Mouse (Mus musculus) cerebral cortex, adult 2 months (tissue): ENCODE results near the gene Nek11.

ENCODE experiments used
- WGBS: fragments of 180-500 bp; shearing (Covaris S2); methylation state at CpG from one replicate; pipeline ENCODE4 v1.1.7; 2018; 5-methylcytosine and 5-hydroxymethylcytosine counted together

Gene Nek11

GRCm38 (mm10) chr9:105395218-105395627 lies at the start of gene Nek11, which contains the start of gene Aste1:
TSS of gene Nek11 (minus strand) at chr9:105395524.
TSS of gene Aste1 (plus strand) at chr9:105395392.
- under 1% methylated on average over 44 of the region's 44 CpGs for WGBS

DNA sequence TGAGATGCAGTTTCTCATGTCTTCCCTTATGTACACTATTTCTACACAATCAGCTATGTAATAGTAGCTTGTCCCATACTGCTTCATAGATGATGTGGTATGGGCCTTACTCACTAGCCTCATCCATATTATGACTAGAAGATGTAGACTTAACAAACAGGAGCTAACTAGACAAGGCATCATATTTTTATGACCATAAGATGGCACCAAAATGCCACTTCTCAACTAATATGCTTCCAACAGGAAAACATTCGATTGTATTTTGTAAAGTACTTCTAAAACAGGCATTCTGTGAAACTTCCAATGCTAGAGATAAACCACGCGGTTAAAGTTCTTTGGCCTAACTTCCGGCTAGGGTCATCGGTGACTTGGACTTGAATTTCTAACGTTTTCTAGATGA lies 13.2 kb upstream of the Nek11 start:
- WGBS = 82% methylated on average over 6 of the region's 6 CpGs

GRCm38 (mm10) chr9:105394720-105395119 lies 604 bp downstream of the Nek11 start:
- 21% methylated on average over 11 of the region's 11 CpGs for WGBS

DNA sequence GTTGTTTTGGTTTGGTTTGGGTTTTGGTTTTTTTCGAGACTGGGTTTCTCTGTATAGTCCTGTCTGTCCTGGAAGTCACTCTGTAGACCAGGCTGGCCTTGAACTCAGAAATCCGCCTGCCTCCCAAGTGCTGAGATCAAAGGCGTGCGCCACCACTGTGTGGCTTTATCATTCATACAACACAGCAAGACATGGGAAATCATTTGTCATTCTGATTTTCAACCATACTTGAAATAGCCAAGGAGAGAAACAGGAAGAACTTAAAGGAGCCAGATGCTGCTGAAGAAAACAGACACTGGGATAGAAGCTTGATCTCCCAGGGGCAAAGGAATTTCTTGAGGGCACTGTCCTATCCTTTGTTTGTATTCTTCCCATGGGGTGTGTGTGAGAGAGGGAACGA lies 4.7 kb downstream of the Nek11 start:
- WGBS = 77% methylated on average over 4 of the region's 5 CpGs

GRCm38 (mm10) chr9:105389289-105389688 lies 6.0 kb downstream of the Nek11 start:
- 4% methylated on average over 4 of the region's 4 CpGs for WGBS

- WGBS = 81% methylated on average over 5 of the region's 5 CpGs
Measured at GRCm38 (mm10) chr9:105387403-105387802, 7.9 kb downstream of the Nek11 start.

DNA sequence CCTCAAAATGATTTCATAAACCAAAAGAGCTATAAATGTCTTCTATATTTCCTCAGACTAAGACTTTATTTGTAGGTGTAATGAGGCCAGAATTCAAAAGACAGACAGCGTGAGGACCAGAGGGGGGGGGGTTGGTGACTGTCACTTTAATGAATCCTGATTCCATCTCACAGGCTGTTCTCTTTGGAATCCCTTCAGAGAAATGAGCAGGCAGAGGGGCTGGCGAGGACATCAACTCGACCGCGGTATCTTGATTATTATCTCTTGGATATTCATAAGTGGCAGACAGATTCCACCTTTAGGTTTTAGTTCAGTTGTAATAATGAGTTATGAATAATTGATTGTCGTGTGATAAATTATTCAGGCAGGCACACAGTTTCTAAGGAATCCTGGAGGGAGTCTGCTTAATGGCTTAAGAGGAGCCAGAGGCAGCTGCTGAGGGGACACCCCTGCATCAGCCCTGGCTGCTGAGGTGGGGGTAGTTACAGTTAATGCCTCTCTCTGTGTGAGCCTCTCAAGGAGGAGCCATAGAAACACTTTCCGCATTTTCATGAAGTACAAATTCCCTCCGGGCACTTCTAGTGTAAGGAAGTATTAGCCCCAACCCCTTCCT lies 15.7 kb downstream of the Nek11 start:
- WGBS = 71% methylated on average over 8 of the region's 8 CpGs

DNA sequence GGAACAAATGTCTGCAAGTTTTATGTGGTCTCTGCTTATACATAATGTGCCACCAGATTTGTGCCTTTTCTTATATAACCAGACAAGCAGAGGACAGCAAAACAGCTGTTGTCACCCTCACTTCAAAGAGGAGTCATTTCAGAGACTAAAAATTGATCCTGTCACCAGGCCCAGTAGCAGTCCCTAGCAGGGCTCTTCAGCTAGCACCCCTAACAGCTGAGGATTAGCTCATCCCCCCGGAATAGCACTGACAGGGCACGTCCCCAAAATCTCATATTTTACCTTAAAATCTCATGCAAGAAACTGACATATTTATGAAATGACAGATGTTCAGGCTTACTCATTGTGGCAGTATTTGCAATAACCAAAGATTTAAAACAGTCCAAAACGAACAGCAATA lies 17.7 kb downstream of the Nek11 start:
- 37% methylated on average over 3 of the region's 3 CpGs for WGBS

DNA sequence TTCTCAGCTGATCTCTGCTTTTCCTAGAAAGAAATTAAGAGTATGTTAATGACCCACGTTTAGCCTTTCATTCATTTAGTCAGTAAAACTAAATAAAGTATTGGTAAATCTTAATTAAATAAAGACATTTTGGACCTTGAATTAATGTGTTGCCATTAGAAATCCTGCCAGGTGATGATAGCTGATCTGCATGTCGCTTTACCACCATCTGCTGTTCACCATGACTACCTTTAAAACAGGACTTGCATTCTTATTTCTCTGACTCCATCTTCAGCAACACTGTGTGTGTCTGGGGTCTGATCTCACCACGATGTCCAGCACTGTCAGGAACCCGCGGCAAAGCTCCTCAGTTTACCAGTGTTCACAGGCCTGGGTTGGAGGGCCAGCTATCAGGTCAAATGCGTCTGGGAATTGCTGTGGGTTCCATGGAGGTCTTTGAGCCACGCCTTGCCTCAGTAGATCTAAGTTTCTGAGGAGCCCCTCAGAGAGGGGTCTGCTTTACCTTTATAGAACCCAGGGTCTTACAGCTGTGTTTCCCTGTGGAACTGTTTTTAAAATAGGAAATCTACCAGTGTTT lies 18.3 kb downstream of the Nek11 start:
- 64% methylated on average over 7 of the region's 7 CpGs for WGBS

DNA sequence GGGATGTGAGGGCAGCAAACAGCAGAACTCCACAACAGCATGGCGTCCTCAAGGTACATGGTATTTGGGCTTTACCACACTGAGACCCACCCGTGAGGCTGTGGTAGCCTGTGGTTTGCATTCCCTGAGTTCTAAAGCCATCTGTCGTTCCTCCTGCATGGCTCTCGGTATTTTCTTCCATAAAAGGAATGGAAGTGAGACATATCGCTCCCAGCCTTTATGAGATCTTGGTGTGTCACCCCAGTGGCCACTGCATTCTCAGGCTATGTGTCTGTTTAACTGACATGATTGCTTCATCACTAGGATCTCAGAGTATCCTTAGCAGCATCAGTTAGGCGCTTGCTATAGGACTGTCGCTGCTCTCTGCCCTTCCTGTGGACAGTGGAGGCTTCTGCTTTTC lies 18.9 kb downstream of the Nek11 start:
- WGBS = 63% methylated on average over 7 of the region's 7 CpGs

GRCm38 (mm10) chr9:105374361-105374760 lies 21.0 kb downstream of the Nek11 start:
- 63% methylated on average over 5 of the region's 5 CpGs for WGBS

GRCm38 (mm10) chr9:105368605-105369004 lies 26.7 kb downstream of the Nek11 start:
- WGBS = 61% methylated on average over 3 of the region's 3 CpGs

DNA sequence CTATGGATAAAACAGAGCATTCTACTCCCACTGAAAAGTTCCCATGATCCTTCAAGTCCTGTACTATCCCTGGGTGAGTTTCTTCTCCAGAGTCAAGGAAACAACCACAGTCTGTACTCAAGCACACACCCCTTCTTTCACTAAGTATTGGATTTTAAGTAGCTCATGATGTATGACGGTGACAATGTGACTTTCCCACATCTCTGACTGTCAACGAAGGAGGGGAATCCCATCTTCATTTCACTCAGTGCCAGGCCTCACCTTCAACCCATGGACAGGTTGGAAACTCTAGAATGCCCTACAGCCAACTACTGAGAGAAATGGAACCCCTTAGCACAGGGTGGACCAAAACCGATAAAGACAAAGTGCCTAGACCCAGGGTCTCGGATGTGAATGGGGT lies 29.1 kb downstream of the Nek11 start:
- WGBS = 93% methylated on average over 4 of the region's 4 CpGs

GRCm38 (mm10) chr9:105363520-105364231 lies 31.6 kb downstream of the Nek11 start:
- 60% methylated on average over 5 of the region's 5 CpGs for WGBS

DNA sequence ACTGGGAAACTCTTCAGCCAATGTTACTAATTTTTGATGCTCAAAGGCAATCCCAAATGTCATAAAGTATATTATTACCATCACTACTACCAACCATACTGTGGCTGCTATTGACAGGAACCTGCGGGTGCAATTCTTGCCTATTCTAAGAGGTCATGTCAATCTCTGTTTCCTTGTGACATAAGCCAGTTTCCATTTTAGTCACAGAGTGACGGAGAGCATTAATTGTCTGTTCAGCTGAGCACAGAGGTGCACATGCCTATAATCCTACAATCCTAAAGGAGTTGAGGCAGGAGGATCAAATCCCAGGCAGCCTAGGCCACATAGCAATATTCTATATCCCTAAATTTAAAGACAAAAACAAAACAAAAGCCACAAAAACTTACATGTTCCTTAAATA lies 33.1 kb downstream of the Nek11 start:
- 84% methylated on average over 2 of the region's 2 CpGs for WGBS

DNA sequence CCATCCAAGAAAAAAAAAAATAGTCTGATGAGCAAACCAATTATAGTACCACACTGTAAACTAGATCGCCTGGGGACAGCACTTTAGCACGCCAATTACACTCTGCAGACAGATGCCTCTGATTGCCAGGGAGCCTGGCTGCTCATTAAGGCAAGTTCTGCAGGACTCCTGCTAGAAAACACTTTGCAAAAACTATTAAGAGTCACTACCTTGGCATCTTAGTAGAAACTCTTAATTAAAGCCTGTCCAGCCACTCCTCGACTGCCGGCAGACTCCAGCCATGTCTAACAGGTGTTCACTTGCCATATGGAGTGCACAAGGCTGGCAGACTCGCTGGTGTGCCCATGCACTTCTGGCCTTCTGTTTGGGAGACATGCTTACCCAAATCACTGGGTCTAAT lies 46.3 kb downstream of the Nek11 start:
- WGBS = 43% methylated on average over 5 of the region's 5 CpGs

GRCm38 (mm10) chr9:105348242-105349031 lies 46.9 kb downstream of the Nek11 start:
- 50% methylated on average over 10 of the region's 10 CpGs for WGBS

- WGBS = 43% methylated on average over 10 of the region's 10 CpGs
Measured at GRCm38 (mm10) chr9:105342994-105343656, 52.2 kb downstream of the Nek11 start.

GRCm38 (mm10) chr9:105342565-105342964 lies 52.8 kb downstream of the Nek11 start:
- WGBS = 92% methylated on average over 3 of the region's 3 CpGs

GRCm38 (mm10) chr9:105332436-105333016 lies 62.8 kb downstream of the Nek11 start:
- WGBS = 45% methylated on average over 4 of the region's 4 CpGs

GRCm38 (mm10) chr9:105321856-105322255 lies 73.5 kb downstream of the Nek11 start:
- 88% methylated on average over 10 of the region's 10 CpGs for WGBS
